Mouse (Mus musculus) cortical plate, adult 2 months (tissue): ENCODE measurements around the gene Slc24a2. TPM values are rescaled to one million over a fixed set of nuclear protein-coding genes. Genes with fewer than 3 reads are reported as not detected.

ENCODE experiments used
- H3K27ac ChIP-seq: fragments of 200-500 bp; 2 replicates; pipeline ENCODE4 v1.5.1; 2012; ENCODE audit warnings: low read length, control low read depth, inconsistent platforms; ENCODE audit not compliant: insufficient read depth
- H3K4me1 ChIP-seq: fragments of 200-500 bp; 2 replicates; pipeline ENCODE4 v1.6.1; 2011; ENCODE audit warnings: low read length; ENCODE audit not compliant: control insufficient read depth, insufficient read depth
- H3K4me3 ChIP-seq: fragments of 200-500 bp; 2 replicates; pipeline ENCODE4 v1.5.1; 2011; ENCODE audit warnings: mild to moderate bottlenecking, low read length, control low read depth; ENCODE audit not compliant: insufficient read depth
- CTCF ChIP-seq: fragments of 200-500 bp; IDR thresholded peaks from 2 replicates; pipeline ENCODE4 v1.5.1; 2011; ENCODE audit warnings: mild to moderate bottlenecking, control low read depth, low read length; ENCODE audit not compliant: insufficient read depth; ENCODE audit errors: extremely low read depth
- POLR2A ChIP-seq: fragments of 200-500 bp; IDR thresholded peaks from 2 replicates; pipeline ENCODE4 v1.6.1; 2011; ENCODE audit warnings: mild to moderate bottlenecking, low read length, control low read depth; ENCODE audit not compliant: insufficient read depth; ENCODE audit errors: extremely low read depth
- polyA plus RNA-seq: library from polyadenylated mRNA; depleted of rRNA; stranded (reverse); fragments of >200 nt; gene quantifications from 2 replicates; pipeline ENCODE4 v1.2.3, GENCODE M21; 2012

The Slc24a2 gene
- polyA plus RNA-seq, 1 experiment: 116 TPM

DNA sequence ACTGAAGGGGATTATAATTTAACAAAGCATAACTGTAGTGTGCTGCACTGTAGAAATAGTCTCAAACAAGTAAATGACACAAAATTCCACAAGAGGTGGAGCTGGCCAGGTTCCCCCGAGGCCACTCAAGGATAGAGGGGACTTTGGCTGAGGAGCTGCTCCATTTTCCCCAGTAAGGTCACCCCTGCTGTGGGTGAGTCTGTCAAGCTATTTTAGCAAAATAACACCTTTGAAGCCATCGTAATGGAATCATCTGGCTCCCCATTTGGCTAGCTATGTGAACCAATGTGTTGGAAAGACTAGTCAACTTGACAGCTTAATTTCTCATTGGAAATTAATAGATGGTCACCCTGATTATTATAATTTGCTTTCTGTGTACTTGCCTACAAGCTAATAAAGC is 28.2 kb downstream of the Slc24a2 start:
- peak overlapping the region; percentile 35; the same call in 1 of the 2 replicates for H3K27ac ChIP-seq

DNA sequence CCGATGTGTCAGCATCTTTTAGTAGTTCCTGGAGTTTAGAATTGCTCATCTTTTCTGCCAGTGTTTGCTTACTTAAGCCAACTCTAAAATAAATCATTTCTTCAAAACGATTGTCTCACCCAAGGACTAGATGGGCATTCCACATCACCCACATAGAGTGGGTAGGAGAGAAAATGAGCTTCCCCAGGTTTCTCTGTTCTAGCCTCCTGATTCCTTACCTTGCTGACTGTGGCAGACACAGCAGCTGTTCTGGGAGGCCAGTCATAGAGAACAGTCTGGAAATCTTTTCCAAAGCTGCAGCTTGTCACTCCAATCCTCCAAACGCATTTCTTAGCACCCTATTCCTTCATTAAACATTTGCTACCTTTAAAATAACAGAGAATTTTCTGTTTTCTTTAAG is 29.0 kb downstream of the Slc24a2 start:
- Histone ChIP-seq H3K4me3 (no peak overlapping the region), H3K27ac (no peak overlapping the region), H3K4me1 (peaks cover 5% of the 10 kb centered on the region)
- no peak for TF ChIP-seq CTCF
- no peak for TF ChIP-seq POLR2A

More for the DNA sequence above, 28.2 kb downstream of the Slc24a2 start:
- no peak overlapping the region for H3K4me3 ChIP-seq
- H3K4me1 ChIP-seq: peaks cover 7% of the 10 kb centered on the region
- TF ChIP-seq CTCF (no peak), POLR2A (no peak)

DNA sequence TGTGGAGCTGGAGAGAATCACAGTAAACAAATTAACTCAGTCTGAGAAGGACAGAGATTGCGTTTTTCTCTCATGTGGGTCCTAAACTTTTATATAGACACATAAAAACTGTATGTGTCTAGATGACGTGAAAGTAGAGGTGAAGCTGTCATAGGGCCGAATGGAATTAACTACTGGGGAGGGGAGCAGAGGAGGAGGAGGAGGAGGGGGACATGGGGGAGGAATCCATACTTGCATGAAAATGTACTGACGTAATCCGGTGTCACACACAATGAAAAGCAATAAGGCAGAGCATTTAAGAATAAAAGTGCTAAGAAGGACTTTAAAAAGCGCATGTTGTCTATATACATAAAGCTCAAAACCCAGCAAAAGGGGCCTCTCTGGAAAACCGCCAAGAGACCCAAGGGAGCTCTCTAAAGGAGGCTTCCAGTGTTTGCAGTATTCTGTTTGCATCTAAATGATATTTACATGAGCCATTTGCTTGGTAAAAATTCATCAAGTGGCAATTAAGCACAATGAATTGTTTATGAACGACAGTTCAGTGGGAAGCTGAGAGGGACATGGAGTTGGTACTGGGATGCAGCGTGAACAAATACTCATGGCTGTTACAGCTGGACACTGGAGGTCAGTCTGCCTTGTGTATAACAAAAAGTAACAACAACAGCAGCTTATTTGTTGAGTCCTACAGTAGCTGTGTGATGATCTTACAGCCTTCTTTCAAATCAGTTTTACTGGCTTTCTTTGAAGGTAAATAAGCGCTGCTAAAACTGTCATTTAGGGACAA is 45.9 kb downstream of the Slc24a2 start:
- H3K4me3 ChIP-seq: no peak overlapping the region
- peaks cover 3% of the 10 kb centered on the region; the same call in 1 of the 2 replicates for H3K4me1 ChIP-seq
- no peak overlapping the region for H3K27ac ChIP-seq
- TF ChIP-seq POLR2A (no peak), CTCF (no peak)

DNA sequence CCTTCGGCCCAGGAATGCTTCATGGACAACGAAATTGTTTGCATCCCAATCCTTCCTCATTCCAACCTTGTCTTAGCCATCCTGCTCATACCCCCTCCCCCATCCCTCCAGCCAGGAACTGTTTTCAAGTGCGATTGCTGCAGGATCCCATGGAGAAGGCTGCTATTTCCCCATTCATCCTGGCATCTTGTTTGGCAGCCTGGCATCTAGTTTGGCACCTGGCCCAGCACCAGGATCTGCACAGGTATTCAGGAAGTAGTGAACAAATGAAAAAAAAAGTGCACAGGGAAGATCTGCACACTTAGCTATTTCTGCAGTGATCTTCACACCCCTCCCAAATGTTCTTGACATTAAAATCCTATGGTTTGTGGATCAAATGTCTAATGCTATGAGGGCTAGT is 53.2 kb downstream of the Slc24a2 start:
- H3K4me1 ChIP-seq: no peaks in the 10 kb centered on the region
- H3K27ac ChIP-seq: no peak overlapping the region
- H3K4me3 ChIP-seq: no peak overlapping the region
- no peak for TF ChIP-seq CTCF
- TF ChIP-seq POLR2A: no peak

DNA sequence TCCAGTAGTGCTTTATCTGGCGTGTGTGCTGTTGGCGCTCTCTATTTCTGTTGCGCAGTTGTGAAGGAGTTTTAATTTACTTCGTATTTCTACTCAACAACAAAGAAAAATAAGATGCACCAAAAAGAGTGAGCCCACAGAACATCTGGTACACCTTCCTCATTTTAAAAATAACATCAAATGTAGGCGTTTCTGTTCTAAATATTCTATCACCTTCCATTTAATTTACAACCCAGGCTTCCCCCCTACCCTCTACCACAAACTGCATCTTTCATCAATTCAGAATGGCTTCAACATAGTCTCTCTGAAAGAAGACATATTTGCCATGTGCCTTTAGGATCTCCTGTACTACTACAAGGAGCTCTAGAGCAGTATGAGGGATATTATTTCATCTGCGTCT is 66.3 kb downstream of the Slc24a2 start:
- Histone ChIP-seq H3K27ac (no peak overlapping the region), H3K4me1 (peaks cover 2% of the 10 kb centered on the region; the same call in 1 of the 2 replicates), H3K4me3 (no peak overlapping the region)
- TF ChIP-seq CTCF: no peak
- TF ChIP-seq POLR2A: no peak

DNA sequence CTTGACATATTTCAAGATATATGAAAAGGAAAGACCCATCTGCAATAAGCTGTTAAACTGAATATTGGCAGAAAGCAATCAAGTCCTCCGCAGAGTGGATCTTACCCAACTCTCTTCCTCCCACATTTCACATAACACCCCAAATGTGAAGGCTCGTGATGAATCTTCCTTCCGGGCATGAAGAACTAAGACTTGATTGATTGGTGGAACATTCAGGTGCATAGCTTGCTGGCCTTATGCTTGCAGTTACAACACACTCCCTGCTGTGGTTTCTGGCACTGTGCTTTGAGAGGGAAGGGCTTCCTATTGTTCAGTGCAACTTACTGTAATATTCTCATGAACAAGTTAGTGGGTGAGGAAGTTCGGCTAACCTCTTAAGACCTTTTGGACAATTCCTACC is 72.2 kb downstream of the Slc24a2 start:
- no peak for TF ChIP-seq CTCF
- no peak for TF ChIP-seq POLR2A
- Histone ChIP-seq H3K27ac (peak overlapping the region; percentile 59; the same call in 1 of the 2 replicates), H3K4me3 (no peak overlapping the region), H3K4me1 (peaks cover 10% of the 10 kb centered on the region)

DNA sequence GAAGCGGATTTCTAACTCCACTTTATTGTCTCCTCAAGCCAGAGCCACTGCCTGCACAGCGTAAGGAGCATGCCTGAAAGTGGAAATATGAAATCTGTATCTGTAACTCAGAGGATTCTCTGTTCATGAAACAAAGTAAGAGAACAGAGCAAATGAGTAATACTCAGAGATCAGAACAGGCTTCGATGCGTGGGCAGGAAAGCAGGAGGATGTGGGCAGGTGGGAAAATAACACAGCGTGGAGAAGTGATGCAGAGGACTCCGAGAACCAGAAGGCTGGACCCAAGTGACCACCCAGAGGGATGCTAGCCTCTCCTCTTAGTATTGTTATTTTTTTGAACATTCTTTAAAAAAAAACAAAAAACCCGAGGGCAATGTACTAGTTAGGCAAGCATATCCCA is 78.3 kb downstream of the Slc24a2 start:
- Histone ChIP-seq H3K4me3 (no peak overlapping the region), H3K27ac (no peak overlapping the region), H3K4me1 (peaks cover 10% of the 10 kb centered on the region)
- TF ChIP-seq CTCF (no peak), POLR2A (no peak)

DNA sequence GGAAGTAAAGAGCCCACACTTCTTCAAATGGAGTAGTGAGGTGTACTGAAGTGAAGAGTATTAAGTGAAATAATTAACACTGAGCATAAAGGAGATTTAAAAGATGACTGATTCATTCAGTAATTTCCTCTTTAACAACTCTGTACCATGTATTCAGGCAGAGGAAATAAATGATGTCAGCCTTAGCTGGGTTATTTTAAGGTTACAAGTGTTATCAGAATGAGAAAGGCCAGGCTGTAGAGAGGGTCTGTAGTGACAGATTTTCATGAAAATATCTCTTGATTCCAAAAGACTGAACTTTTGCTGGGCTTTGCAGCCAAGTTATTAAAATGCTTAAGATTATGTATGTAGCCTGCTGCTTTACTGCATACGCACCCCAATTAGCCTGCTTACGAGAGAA is 80.7 kb downstream of the Slc24a2 start:
- Histone ChIP-seq H3K4me3 (no peak overlapping the region), H3K27ac (peak overlapping the region; percentile 17; the same call in 1 of the 2 replicates), H3K4me1 (peaks cover 9% of the 10 kb centered on the region; the same call in 1 of the 2 replicates)
- TF ChIP-seq CTCF: no peak
- no peak for TF ChIP-seq POLR2A

DNA sequence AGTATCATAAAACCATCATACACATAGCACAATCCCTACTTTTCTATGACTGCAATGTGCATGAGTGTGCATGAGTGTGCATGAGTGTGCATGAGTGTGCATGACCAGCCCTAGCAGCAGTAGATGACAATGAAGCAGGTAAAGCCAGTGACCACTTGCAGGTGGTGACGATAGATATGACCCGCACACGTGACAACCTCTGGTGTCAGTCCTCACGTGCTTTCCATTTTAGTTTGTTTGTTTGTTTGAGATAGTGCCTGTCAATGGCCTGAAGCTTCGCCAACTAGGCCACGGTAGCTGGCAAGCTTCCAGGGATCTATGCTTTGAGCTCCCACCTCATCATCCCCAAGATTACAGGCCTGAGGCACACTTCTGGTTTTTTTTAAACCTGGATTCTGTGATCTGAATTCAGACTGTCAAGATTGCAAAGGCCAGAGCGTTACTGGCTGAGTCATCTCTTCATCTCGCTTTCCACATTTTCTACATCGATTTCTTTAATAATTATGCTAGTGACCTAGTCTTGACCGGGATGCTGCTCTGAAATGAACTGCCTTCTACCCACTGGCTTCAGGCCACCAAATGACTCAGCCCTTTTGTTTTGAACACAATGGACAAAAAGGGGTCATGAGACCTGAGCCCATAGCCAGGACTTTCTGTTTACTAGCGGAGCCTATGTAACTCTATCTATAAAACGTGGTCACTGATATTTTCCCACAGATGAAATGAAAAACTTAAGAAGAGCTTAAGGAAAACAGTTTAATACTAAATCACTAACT is 88.5 kb downstream of the Slc24a2 start:
- peaks cover 4% of the 10 kb centered on the region for H3K4me1 ChIP-seq
- TF ChIP-seq CTCF: no peak
- no peak for TF ChIP-seq POLR2A
- H3K27ac ChIP-seq: peak overlapping the region; percentile 20; the same call in 1 of the 2 replicates
- no peak overlapping the region for H3K4me3 ChIP-seq
